8 mouse cellular contexts compared by ENCODE assay signal in genomic region chr6:67198085-67198484, GRCm38 (mm10). TPM values are rescaled to one million over a fixed set of nuclear protein-coding genes. Genes with fewer than 3 reads are reported as not detected.
A peak's percentile ranks its signal among the peaks of the same experiment; 100 is the strongest.
DNase-seq lines count a peak whose midpoint lies in the region; ATAC-seq lines count a peak whose summit lies in the region.

No protein-coding gene starts in this region.

- H3K36me3 ChIP-seq in kidney, embryonic 16.5 days (ENCODE audit: insufficient read depth, low read length): no peaks in the 10 kb centered on the region
- H3K36me3 ChIP-seq in liver, embryonic 13.5 days: no peaks in the 10 kb centered on the region

- H3K4me1 ChIP-seq in kidney, embryonic 16.5 days (ENCODE audit: insufficient read depth, low read length): peaks cover 12% of the 10 kb centered on the region
- 0 out of 2 replicates have a peak, but pooled peaks cover 8% of the 10 kb centered on the region for H3K4me1 ChIP-seq in liver, embryonic 13.5 days (replicated peaks)

- H3K4me2 ChIP-seq in kidney, embryonic 16.5 days (replicated peaks; ENCODE audit: low read depth, low read length): no peak overlapping the region
- H3K4me2 ChIP-seq in liver, embryonic 13.5 days: no peak overlapping the region

- H3K4me3 ChIP-seq in kidney, embryonic 16.5 days (ENCODE audit: low read length): no peak overlapping the region
- H3K4me3 ChIP-seq in liver, embryonic 13.5 days (replicated peaks): no peak overlapping the region

- H3K27me3 ChIP-seq in kidney, embryonic 16.5 days (ENCODE audit: insufficient read depth, low read length): no peaks in the 10 kb centered on the region
- no peaks in the 10 kb centered on the region for H3K27me3 ChIP-seq in liver, embryonic 13.5 days

- no peak overlapping the region for H3K27ac ChIP-seq in kidney, embryonic 16.5 days (ENCODE audit: low read length)
- H3K27ac ChIP-seq in liver, embryonic 13.5 days: no peak overlapping the region

- WGBS in kidney, embryonic 16.5 days: 31% methylated on average over 4 of the region's 4 CpGs
- 10% methylated on average over 4 of the region's 4 CpGs for WGBS in liver, embryonic 13.5 days (ENCODE audit: insufficient replicate concordance)

- H3K9me3 ChIP-seq in kidney, embryonic 16.5 days (ENCODE audit: low read length): no peaks in the 10 kb centered on the region
- H3K9me3 ChIP-seq in liver, embryonic 13.5 days (replicated peaks): no peaks in the 10 kb centered on the region

- no peak overlapping the region for H3K9ac ChIP-seq in kidney, embryonic 16.5 days (replicated peaks; ENCODE audit: low read length)
- H3K9ac ChIP-seq in liver, embryonic 13.5 days: no peak overlapping the region

- no peak for ATAC-seq in kidney, embryonic 16.5 days (ENCODE audit: low FRiP score, low TSS enrichment)
- ATAC-seq in liver, embryonic 13.5 days (ENCODE audit: low read depth): no peak

- peak; percentile 55 for DNase-seq in adrenal gland, postnatal 14 days
- DNase-seq in adrenal gland, adult 2 months: no peak
- DNase-seq in kidney, adult 9 months: peak; percentile 43
- DNase-seq in B cell, adult 2 months: peak; percentile 46 to 53
- DNase-seq in cerebellum, postnatal 36 days: peak; percentile 38 to 53
- peak; percentile 21 for DNase-seq in liver, embryonic 13.5 days
- peak; percentile 64 for DNase-seq in thymus, postnatal 14 days

RNA-seq across cellular contexts. Expression of gene Serbp1, which starts 39.9 kb away (rescaled TPM):
- total RNA-seq in adrenal gland, postnatal 14 days (2021): 434 and 450 TPM in 2 replicates
- total RNA-seq in adrenal gland, adult 2 months (2021): 100 to 1,000 TPM; 283 to 345 TPM
- polyA plus RNA-seq in adrenal gland, adult 2 months (2012; rRNA removed): 22.1 and 46.7 TPM in 2 replicates
- polyA plus RNA-seq in kidney, embryonic 16.5 days (2015; fragmentation: Nextera tagmentation; extraction: Ambion mirVana): 374 and 384 TPM in 2 replicates
- polyA plus RNA-seq in liver, embryonic 13.5 days (2015; fragmentation: Nextera tagmentation; extraction: Ambion mirVana): 397 and 437 TPM in 2 replicates
